Mouse (Mus musculus) common myeloid progenitor, adult 5-6 weeks (primary cell): ENCODE results near the gene Pim2. TPM values are rescaled to one million over a fixed set of nuclear protein-coding genes. Genes with fewer than 3 reads are reported as not detected.

Source experiments
- ATAC-seq: replicated peaks from 2 replicates; pipeline ENCODE4 v1.8.0; 2016; ENCODE audit warnings: low read depth, mild to moderate bottlenecking, moderate TSS enrichment, inconsistent platforms; ENCODE audit not compliant: poor library complexity, severe bottlenecking
- total RNA-seq: library from RNA; stranded (forward); fragments of 200-1000, 187-1606 nt; gene quantifications from 2 replicates; pipeline ENCODE4 v1.2.3, GENCODE M21; 2017

Gene Pim2
- 2.2 and 5.0 TPM in 2 replicates for total RNA-seq

DNA sequence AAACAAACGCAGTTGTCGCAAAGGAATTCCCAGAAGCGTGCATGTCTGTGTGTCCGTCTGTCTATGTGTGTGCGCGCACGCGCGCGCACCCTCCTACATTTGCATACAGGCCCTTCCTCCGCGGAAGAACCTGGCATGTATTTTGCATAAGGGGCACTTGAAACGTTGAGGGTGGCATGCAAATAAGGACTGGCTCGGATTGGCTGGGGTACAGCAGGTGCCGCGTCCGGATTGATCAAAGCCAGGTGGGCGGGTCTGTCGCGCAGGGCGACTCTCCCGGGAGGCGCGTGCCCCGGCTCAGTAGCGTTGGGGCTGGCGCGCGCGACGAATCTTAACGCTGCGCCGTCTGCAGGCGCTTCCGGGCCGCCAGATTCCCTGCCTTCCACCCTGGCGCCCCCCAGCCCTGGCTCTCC, at the start of gene Pim2:
Gene Pim2, plus strand, starts transcription at position 256 of the 413 bp plus-strand sequence.
- peak; percentile 91 for ATAC-seq

GRCm38 (mm10) chrX:7837146-7837545, 40.9 kb upstream of the Pim2 start:
- no peak for ATAC-seq

GRCm38 (mm10) chrX:7840842-7841162, 37.3 kb upstream of the Pim2 start:
- no peak for ATAC-seq

DNA sequence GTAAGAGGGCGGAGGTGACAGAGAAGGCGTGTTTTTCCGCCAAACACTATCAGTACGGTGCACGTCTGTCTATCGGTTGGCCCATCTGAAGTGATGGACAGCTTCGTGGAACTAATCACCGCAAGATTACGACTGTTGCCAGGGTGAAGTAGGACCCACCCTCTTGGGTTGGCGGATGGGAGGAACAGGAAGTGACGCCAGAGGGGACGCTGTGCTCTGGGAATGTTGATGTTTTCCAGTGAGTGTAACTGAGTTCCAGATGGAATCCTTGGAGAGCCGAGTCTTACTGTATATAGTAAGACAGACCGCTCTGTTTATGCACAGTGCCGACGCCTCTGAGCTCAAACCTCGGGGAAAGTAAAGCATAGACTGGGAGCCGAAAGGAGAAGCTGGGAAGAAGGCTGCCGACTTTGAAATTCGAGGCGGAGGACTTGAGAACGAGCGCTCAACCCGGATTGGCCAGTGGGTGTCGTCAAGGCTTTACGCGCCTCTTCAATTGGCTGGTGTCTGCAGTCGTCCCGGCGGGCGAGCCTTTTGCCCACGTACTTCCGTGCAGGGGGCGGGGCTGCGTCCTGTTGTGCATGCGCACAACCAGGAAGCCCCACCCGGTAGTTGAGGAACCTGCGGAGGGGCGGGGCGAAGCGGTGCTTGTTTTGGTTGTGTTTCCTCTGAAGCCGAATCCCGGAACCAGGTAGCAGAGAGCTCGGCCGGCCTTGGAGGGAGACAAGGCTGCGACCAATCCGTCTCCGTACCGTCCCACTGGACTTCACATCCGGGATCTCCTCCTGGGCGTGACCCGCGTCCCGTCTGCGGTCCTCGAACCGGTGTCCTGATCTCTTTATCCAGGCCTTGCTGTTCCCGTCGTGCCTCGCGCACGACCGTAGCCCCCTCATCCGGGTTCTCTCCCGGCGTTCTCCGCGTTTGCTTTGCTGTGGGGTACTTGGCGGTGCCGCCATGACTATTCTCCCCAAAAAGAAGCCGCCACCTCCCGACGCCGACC, 36.6 kb upstream of the Pim2 start, which contains the start of gene Otud5:
Gene Otud5, plus strand, starts transcription at position 202 of the 1,000 bp plus-strand sequence.
- ATAC-seq: peak; percentile 87

DNA sequence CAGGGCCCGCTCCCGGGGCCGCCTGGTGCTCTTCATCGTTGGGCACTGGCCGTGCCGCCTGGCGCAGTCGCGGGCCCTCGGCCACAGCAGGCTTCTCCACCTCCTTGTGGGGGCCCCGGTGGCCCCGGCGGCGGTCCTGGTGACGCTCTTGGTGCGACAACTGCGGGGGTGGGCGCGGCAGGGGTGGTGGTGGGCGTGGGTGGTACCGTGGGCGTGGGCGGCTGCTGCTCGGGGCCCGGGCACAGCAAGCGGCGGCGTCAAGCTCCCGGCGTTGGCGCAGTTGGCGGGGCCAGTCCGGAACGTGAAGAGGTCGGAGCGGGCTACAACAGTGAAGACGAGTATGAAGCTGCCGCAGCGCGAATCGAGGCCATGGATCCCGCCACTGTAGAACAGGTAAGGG, 35.7 kb upstream of the Pim2 start:
- no peak for ATAC-seq

DNA sequence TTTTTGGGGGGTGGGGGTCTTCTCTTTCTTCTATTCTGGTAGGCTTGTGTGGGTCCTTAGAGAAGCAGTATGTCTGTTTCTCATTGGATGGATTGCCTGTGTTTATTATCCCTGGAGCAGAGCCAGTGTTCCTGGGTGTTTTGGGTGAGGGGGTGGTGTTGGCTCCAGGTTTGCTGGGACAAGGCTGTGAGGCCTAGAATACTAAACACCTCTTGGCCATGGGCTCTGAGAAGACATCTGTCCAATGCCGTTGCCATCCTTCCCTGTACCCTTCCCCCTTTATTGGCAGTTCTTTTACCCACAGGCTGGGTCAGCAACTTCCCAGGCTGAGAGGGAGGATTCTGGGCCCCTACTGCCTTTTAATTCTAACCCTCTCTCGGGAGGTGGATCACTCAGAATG, 30.2 kb upstream of the Pim2 start:
- ATAC-seq: no peak

DNA sequence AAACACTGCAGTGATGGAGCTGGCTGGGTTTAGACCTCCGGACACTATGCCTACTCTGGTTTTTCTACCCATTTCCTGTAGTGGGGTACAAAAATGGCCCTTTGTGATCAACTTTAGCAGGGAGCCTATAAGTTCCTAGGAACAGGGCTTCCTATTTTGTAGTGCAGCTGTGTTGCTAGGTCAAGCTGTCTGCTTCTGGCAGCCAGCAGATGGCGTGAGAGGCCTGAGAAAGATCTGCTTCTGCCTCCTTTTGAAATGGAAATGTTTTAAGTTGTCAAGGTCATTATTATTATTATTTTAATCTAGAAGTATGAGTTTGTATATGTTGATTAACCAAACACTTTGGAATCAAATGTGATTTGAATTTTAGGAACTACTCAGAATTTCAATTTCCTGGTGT, 23.5 kb upstream of the Pim2 start:
- ATAC-seq: peak; percentile 71

DNA sequence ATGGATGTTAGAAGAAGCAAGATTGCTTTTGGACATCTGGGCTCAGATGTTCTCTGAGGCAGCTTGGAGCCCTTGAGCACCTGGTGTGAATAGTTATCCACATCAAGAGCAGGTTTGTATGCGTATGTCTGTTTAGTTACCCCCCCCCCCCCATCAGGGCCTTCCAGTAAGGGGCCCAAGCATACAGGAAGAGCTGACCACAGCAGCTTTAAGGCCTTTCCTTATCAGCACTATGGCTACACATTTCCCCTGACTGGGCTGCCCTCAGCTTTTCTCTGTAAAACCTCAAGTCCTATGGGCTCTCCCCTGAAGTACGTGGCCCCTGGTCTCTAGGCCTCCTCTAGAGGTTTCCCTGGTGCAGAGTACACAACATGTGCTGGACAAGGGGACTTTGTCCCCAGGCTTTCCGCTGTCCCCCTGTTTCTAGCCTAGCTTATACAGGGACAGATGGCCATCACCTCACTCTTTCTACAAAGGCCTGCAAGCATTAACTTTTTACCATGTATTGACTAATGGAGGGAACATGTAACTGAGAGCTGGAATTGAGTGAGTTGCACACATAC, 18.8 kb upstream of the Pim2 start:
- ATAC-seq: peak; percentile 76

GRCm38 (mm10) chrX:7863181-7863580, 14.9 kb upstream of the Pim2 start:
- no peak for ATAC-seq

- ATAC-seq: peak; percentile 42
Measured at GRCm38 (mm10) chrX:7864551-7864950, 13.5 kb upstream of the Pim2 start.

GRCm38 (mm10) chrX:7865343-7865742, 12.7 kb upstream of the Pim2 start:
- ATAC-seq: peak; percentile 54; the same call in 1 of the 2 replicates

DNA sequence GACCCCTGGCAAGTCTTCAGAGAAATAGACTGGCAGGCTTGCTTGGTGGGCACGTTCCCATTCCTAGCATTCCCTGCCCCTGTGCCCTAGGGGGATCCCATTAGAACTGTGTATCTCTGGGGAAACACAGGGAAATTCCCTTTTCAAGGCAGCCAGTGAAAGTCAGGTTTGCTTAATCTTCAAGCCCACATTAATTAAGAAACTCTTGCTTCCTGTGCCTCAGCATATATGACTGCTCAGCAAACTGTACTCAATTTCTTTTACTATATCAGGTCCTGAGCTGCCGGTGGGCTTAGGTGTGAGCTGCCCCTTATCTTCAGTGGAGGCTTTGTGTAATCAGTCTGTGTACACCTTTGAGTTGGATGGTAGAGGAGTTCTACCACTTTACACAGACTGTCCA, 12.3 kb upstream of the Pim2 start:
- ATAC-seq: no peak

DNA sequence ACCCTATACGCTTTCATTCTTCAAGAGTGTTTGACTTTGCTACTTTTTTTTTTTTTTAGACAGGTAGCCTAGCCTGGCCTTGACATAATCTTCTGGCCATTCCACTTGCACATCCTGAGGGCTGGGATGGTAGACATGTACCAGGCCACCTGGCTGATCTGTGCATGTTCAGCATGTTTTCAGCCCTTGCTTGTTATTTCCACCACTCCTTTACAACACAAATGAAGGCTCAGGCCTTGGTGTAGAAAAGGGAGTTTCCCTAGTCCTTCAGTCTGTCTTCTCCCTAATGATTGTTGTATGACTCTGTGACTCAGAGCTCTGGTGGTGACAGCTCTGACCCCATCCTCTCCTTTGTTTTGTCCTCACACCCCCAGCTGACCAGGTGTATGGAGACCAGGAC, 10.9 kb upstream of the Pim2 start:
- no peak for ATAC-seq

DNA sequence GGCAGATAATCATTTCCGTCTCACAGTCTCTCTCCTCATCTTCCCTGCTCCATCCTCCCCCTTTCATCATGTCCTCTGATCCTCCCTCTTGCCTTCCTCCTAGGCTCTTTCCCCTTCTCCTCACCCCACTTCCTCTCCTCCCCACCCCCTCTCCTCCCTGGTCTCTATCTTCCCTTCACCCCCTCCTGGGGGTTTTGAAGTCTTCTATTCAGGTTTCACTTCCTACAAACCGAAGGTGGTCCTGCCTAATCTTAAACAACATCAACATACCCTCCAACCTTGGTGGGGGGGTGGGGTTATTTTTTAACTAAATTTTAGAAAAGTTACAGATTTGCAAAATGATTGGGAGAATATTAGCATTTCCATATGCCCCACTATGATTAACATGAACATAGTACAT, 9.6 kb upstream of the Pim2 start:
- no peak for ATAC-seq

- no peak for ATAC-seq
Measured at GRCm38 (mm10) chrX:7869826-7870225, 8.2 kb upstream of the Pim2 start.

GRCm38 (mm10) chrX:7878495-7878894, 433 bp downstream of the Pim2 start:
- no peak for ATAC-seq

DNA sequence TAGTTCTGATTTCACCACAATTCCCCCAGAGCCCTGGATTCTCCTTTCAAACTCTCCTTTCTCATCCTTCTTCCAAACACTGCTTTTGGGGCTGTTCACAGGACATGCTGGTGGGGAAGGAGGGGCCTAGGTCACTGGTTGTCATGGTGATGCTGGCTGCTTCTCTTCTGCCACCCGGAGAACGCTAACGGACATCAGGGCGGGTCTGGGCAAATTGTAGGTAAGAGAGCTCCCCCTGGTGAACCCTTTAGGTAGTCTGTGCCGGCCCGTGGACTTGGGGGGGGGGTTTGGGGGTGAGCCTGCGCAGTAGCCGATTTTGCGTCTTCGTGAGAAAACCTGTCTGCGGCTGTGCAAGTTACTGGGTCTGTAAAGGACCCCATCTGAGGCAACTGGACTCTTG, 1.8 kb downstream of the Pim2 start:
- ATAC-seq: peak; percentile 60

GRCm38 (mm10) chrX:7883841-7884567, 5.9 kb downstream of the Pim2 start, which contains the start of gene Slc35a2:
Gene Slc35a2, plus strand, starts transcription at chrX:7884028.
- ATAC-seq: peak; percentile 85

DNA sequence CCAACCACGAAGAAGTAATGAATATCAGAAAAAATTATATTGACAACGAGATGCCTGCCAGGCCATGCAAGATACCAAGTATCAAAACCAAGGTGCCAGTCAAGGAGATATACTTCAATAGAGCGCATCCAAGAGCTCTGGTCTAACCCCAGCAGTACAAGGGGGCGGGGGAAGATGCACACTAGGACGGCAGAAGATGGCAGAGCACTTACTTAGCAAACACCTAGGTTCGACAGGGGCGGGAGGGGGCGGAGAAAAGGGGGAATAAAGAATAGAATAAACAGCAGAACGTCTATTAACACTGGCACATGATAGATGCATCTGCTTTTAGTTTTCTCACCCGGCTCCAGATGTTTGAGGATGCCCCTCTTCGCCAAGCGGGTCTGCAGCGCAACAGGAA, 20.1 kb downstream of the Pim2 start:
- ATAC-seq: no peak
